Mouse (Mus musculus): ENCODE results near the gene Brd2. TPM values are rescaled to one million over a fixed set of nuclear protein-coding genes. Genes with fewer than 3 reads are reported as not detected.

Brd2 gene
- 69.4 and 71.0 TPM in 2 replicates for polyA plus RNA-seq (2015; fragmentation: Nextera tagmentation; extraction: Ambion mirVana)

GRCm38 (mm10) chr17:34122188-34122984, at the start of gene Brd2:
Gene Brd2 (minus strand): TSS chr17:34122634.

DNA sequence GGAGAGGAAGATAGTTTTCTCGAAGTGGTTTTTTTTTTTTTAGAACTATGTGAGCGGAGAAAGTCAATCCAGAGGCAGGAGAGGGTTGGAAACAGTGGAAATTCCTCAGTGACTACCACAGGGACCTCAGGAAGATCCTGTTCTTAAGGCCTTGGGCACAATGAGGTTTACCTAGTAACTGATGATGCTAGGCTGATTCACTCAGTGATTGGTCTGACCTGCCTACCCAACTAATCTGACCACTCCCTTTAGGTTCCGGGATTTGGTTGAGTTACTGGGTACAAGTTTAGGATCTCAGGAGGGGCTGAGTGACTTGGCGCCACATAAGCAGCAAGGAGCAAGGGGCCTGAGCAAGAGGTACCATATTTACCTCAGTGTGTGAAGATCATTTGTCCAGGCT, 30.5 kb upstream of the Brd2 start, which contains the start of gene H2-DMb1:
Gene H2-DMb1, plus strand, starts transcription at position 150 of the 400 bp plus-strand sequence.

DNA sequence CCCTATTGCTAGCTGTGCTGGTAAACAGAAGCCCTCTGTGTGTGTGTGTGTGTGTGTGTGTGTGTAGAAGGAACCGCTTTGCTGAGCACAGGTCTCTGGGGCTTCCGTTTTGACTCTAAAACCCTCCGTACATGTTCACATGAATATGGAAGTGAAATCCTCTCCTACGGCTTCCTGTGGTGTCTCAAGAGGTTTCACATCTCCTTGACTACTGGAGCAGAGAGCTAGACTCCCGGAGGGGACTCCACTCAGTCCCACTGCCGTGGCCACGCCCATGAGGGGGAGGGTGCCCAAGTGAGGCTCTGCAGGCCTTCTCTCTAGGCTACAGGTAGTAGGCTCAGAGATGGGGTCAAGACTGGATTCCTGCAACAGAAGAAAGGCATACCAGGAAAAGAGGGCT, 20.6 kb upstream of the Brd2 start, which contains the start of gene H2-DMb2:
Gene H2-DMb2, plus strand, starts transcription at position 275 of the 400 bp plus-strand sequence.

GRCm38 (mm10) chr17:34119249-34120179, 2.9 kb downstream of the Brd2 start, which contains the start of gene H2-DMa:
Gene H2-DMa (plus strand): TSS chr17:34119541.

DNA sequence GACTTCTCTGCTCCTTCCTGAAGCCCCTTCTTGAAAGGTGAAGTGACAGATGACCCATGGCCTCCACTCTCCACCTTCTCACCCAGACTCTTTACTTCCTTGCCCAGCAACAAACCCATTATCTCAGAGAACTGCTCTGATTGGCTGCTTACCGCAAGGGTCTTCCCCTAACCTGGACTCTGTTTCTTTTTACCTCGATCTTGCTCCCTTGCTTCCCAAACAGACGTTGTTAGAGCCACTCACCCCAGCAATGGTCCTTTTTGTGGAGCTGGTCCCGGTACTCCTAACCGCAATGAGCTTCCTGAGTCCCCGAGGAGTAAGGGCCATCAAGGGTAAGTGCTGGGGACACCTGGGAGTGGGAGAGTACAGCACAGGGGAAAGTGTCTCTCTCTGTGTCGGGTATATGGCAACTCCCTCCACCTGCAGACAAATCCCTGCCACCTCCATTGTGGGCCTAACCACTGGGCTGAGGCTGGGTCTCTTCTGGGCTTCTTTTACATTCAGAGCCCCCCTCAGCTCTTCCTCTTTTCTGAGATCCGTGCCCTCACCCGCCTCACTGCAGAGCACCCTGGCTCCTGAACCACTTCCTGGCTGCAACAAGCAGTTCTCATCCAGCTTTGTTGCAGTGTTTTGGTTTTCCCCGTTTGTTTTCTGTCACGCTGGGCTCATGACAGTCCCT, 30.1 kb downstream of the Brd2 start, which contains the start of gene H2-Oa:
Gene H2-Oa, plus strand, starts transcription at position 144 of the 679 bp plus-strand sequence.

Other genes with a start within 250 kb of the Brd2 start
- gene Gm7029, start 248.8 kb downstream of the Brd2 start, polyA plus RNA-seq (2015; fragmentation: Nextera tagmentation; extraction: Ambion mirVana), result not detected in 2 replicates
- 2.3 and 3.1 TPM in 2 replicates for gene Kifc1, start 232.0 kb downstream of the Brd2 start, polyA plus RNA-seq (2015; fragmentation: Nextera tagmentation; extraction: Ambion mirVana)
- 0.27 TPM in 1 of 2 replicates, not detected in the other for gene Platr17, start 217.5 kb downstream of the Brd2 start, polyA plus RNA-seq (2015; fragmentation: Nextera tagmentation; extraction: Ambion mirVana)
- 23.8 and 32.1 TPM in 2 replicates for gene Daxx, start 213.2 kb downstream of the Brd2 start, polyA plus RNA-seq (2015; fragmentation: Nextera tagmentation; extraction: Ambion mirVana)
- 72.5 and 91.8 TPM in 2 replicates for gene Tapbp, start 206.7 kb downstream of the Brd2 start, polyA plus RNA-seq (2015; fragmentation: Nextera tagmentation; extraction: Ambion mirVana)
- 14.6 and 16.5 TPM in 2 replicates for gene Zbtb22, start 206.7 kb downstream of the Brd2 start, polyA plus RNA-seq (2015; fragmentation: Nextera tagmentation; extraction: Ambion mirVana)
- 20.0 and 32.4 TPM in 2 replicates for gene Rgl2, start 193.1 kb downstream of the Brd2 start, polyA plus RNA-seq (2015; fragmentation: Nextera tagmentation; extraction: Ambion mirVana)
- 108 and 142 TPM in 2 replicates for gene Pfdn6, start 182.3 kb downstream of the Brd2 start, polyA plus RNA-seq (2015; fragmentation: Nextera tagmentation; extraction: Ambion mirVana)
- 17.5 and 21.3 TPM in 2 replicates for gene Wdr46, start 182.0 kb downstream of the Brd2 start, polyA plus RNA-seq (2015; fragmentation: Nextera tagmentation; extraction: Ambion mirVana)
- gene B3galt4, start 171.1 kb downstream of the Brd2 start, polyA plus RNA-seq (2015; fragmentation: Nextera tagmentation; extraction: Ambion mirVana), result 7.6 and 8.1 TPM in 2 replicates
- gene Vps52, start 166.8 kb downstream of the Brd2 start, polyA plus RNA-seq (2015; fragmentation: Nextera tagmentation; extraction: Ambion mirVana), result 28.4 and 40.1 TPM in 2 replicates
- gene Rps18, start 166.6 kb downstream of the Brd2 start, polyA plus RNA-seq (2015; fragmentation: Nextera tagmentation; extraction: Ambion mirVana), result 2,003 and 3,084 TPM in 2 replicates
- 146 and 274 TPM in 2 replicates for gene H2-K1, start 122.3 kb downstream of the Brd2 start, polyA plus RNA-seq (2015; fragmentation: Nextera tagmentation; extraction: Ambion mirVana)
- gene Ring1, start 98.0 kb downstream of the Brd2 start, polyA plus RNA-seq (2015; fragmentation: Nextera tagmentation; extraction: Ambion mirVana), result 22.3 and 29.6 TPM in 2 replicates
- gene H2-Ke6, start 94.6 kb downstream of the Brd2 start, polyA plus RNA-seq (2015; fragmentation: Nextera tagmentation; extraction: Ambion mirVana), result 105 and 163 TPM in 2 replicates
- 99.2 and 160 TPM in 2 replicates for gene Slc39a7, start 91.0 kb downstream of the Brd2 start, polyA plus RNA-seq (2015; fragmentation: Nextera tagmentation; extraction: Ambion mirVana)
- gene Rxrb, start 90.8 kb downstream of the Brd2 start, polyA plus RNA-seq (2015; fragmentation: Nextera tagmentation; extraction: Ambion mirVana), result 33.2 and 38.4 TPM in 2 replicates
- 0.25 and 0.80 TPM in 2 replicates for gene Col11a2, start 83.2 kb downstream of the Brd2 start, polyA plus RNA-seq (2015; fragmentation: Nextera tagmentation; extraction: Ambion mirVana)
- gene H2-Oa, start 30.3 kb downstream of the Brd2 start, polyA plus RNA-seq (2015; fragmentation: Nextera tagmentation; extraction: Ambion mirVana), result 0.25 TPM in 1 of 2 replicates, not detected in the other
- gene H2-DMa, start 3.1 kb downstream of the Brd2 start, polyA plus RNA-seq (2015; fragmentation: Nextera tagmentation; extraction: Ambion mirVana), result 10.2 and 13.7 TPM in 2 replicates
- 0.44 and 0.97 TPM in 2 replicates for gene H2-DMb2, start 20.7 kb upstream of the Brd2 start, polyA plus RNA-seq (2015; fragmentation: Nextera tagmentation; extraction: Ambion mirVana)
- gene H2-DMb1, start 30.4 kb upstream of the Brd2 start, polyA plus RNA-seq (2015; fragmentation: Nextera tagmentation; extraction: Ambion mirVana), result 1.9 and 2.3 TPM in 2 replicates
- gene Tap1, start 64.9 kb upstream of the Brd2 start, polyA plus RNA-seq (2015; fragmentation: Nextera tagmentation; extraction: Ambion mirVana), result 8.0 and 13.6 TPM in 2 replicates
- 16.0 and 17.9 TPM in 2 replicates for gene Psmb9, start 65.1 kb upstream of the Brd2 start, polyA plus RNA-seq (2015; fragmentation: Nextera tagmentation; extraction: Ambion mirVana)
- gene Psmb8, start 75.1 kb upstream of the Brd2 start, polyA plus RNA-seq (2015; fragmentation: Nextera tagmentation; extraction: Ambion mirVana), result 43.3 and 45.2 TPM in 2 replicates
- gene Tap2, start 80.9 kb upstream of the Brd2 start, polyA plus RNA-seq (2015; fragmentation: Nextera tagmentation; extraction: Ambion mirVana), result 10.7 and 23.8 TPM in 2 replicates
- gene H2-Ob, start 116.3 kb upstream of the Brd2 start, polyA plus RNA-seq (2015; fragmentation: Nextera tagmentation; extraction: Ambion mirVana), result 0.16 and 0.21 TPM in 2 replicates
- 8.1 and 12.1 TPM in 2 replicates for gene H2-Ab1, start 135.1 kb upstream of the Brd2 start, polyA plus RNA-seq (2015; fragmentation: Nextera tagmentation; extraction: Ambion mirVana)
- gene H2-Aa, start 165.2 kb upstream of the Brd2 start, polyA plus RNA-seq (2015; fragmentation: Nextera tagmentation; extraction: Ambion mirVana), result 5.4 and 5.7 TPM in 2 replicates
- 4.8 and 6.7 TPM in 2 replicates for gene H2-Eb1, start 183.2 kb upstream of the Brd2 start, polyA plus RNA-seq (2015; fragmentation: Nextera tagmentation; extraction: Ambion mirVana)
- not detected in 2 replicates for gene H2-Eb2, start 203.0 kb upstream of the Brd2 start, polyA plus RNA-seq (2015; fragmentation: Nextera tagmentation; extraction: Ambion mirVana)
- gene Btnl2, start 232.2 kb upstream of the Brd2 start, polyA plus RNA-seq (2015; fragmentation: Nextera tagmentation; extraction: Ambion mirVana), result 0.12 and 0.22 TPM in 2 replicates

Measured in adrenal gland, postnatal 0 days (tissue).